Mouse (Mus musculus) heart, adult 2 months (tissue): Measurements from ENCODE around the gene Phactr2. TPM values are rescaled to one million over a fixed set of nuclear protein-coding genes. Genes with fewer than 3 reads are reported as not detected.

Experiments used
- DNase-seq, 2 experiments: peaks; one replicate each; pipeline ENCODE4 v3.0.0; 2021
- H3K27ac ChIP-seq: fragments of 200-600 bp; 2 replicates; pipeline ENCODE4 v1.8.1; 2022
- H3K27me3 ChIP-seq: fragments of 200-500 bp; 2 replicates; pipeline ENCODE4 v1.6.1; 2012; ENCODE audit warnings: mild to moderate bottlenecking, low read length, inconsistent platforms, mixed read lengths; ENCODE audit not compliant: control insufficient read depth, insufficient read depth
- H3K36me3 ChIP-seq: fragments of 200-500 bp; 2 replicates; pipeline ENCODE4 v1.6.1; 2012; ENCODE audit warnings: low read length, inconsistent platforms; ENCODE audit not compliant: control insufficient read depth, insufficient read depth
- H3K4me1 ChIP-seq: fragments of 200-500 bp; 2 replicates; pipeline ENCODE4 v1.6.1; 2011; ENCODE audit warnings: low read length; ENCODE audit not compliant: control insufficient read depth, insufficient read depth
- H3K4me3 ChIP-seq: fragments of 200-600 bp; 2 replicates; pipeline ENCODE4 v1.8.1; 2022
- H3K79me2 ChIP-seq: fragments of 200-500 bp; replicated peaks from 2 replicates; pipeline ENCODE4 v1.6.1; 2012; ENCODE audit warnings: mild to moderate bottlenecking, inconsistent platforms, low read length, moderate library complexity, mixed read lengths; ENCODE audit not compliant: control insufficient read depth, insufficient read depth
- H3K9ac ChIP-seq: fragments of 200-500 bp; 2 replicates; pipeline ENCODE4 v1.6.1; 2012; ENCODE audit warnings: low read depth, mild to moderate bottlenecking, control low read depth, inconsistent platforms, low read length, mixed read lengths
- CTCF ChIP-seq: fragments of 200-600 bp; IDR thresholded peaks from 2 replicates; pipeline ENCODE4 v1.8.1; 2022; ENCODE audit warnings: antibody characterized with exemption, mild to moderate bottlenecking, moderate library complexity
- EP300 ChIP-seq: fragments of 200-500 bp; IDR thresholded peaks from 2 replicates; pipeline ENCODE4 v1.6.1; 2011; ENCODE audit warnings: low read depth, low read length, control low read depth; ENCODE audit not compliant: insufficient read depth
- POLR2A ChIP-seq: fragments of 200-500 bp; IDR thresholded peaks from 2 replicates; pipeline ENCODE4 v1.6.1; 2011; ENCODE audit warnings: mild to moderate bottlenecking, low read depth, low read length, control low read depth; ENCODE audit not compliant: insufficient read depth
- WGBS: fragments of 180-500 bp; shearing (Covaris S2); methylation state at CpG from one replicate; pipeline ENCODE4 v1.1.7; 2018; 5-methylcytosine and 5-hydroxymethylcytosine counted together
- intact Hi-C: fragments of 180-260 bp; cut with DNase I; formaldehyde crosslinking; loops from one replicate; pipeline ENCODE4 v1.15.1; 2025
- polyA plus RNA-seq: library from polyadenylated mRNA; depleted of rRNA; stranded (reverse); fragments of >200 nt; gene quantifications from 2 replicates; pipeline ENCODE4 v1.2.3, GENCODE M21; 2012
- total RNA-seq, 2 experiments: library from RNA; stranded (reverse); gene quantifications; 2 replicates each; pipeline ENCODE4 v1.2.3; 2021

Phactr2 gene
- total and polyA plus RNA-seq, 3 experiments: 15.2 to 49.3 (median 47.7) TPM

DNA sequence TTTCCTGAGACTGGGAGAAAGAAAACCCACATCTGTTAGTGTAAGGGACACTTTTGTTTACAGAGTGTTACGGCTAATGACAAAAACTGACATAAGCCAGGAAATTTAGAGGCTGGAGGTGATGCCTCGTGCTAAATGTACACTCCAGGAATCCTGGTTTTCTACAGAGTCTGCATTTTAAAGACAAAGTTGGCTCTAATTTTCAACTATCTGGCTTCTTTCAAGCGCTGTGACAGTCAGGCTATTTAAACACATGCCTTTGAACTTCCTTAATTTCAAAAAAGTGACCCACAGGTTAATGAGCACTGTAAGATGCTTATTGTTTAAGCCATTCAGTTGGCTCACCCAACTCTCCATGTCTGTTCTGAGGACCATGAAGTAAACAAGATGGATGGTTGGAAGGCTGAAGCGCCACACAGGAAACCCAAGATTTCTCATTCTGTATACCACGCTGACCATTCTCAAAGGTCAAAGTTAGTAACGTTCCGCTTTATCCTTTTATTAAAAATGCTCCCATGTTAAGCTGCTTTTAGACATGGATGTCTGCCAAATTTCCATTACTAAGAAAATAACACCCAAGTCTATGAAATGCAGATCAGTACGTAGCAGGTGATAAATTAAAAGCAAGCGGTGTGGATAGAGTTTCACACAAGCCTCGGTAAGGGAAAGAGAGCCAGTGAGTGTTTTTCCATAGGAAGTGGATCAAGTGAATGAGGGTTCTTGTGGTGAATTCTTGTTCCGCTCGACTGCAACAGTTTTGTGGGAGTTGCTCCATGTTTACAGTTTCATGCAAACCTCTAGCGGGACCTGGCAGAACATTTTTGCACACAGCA is 97.6 kb downstream of the Phactr2 start:
- no peaks in the 10 kb centered on the region for H3K36me3 ChIP-seq
- H3K27ac ChIP-seq: no peak overlapping the region
- H3K79me2 ChIP-seq: no peaks in the 10 kb centered on the region
- DNase-seq: no peak
- intact Hi-C loops: no loop called here
- TF ChIP-seq POLR2A (no peak), EP300 (no peak), CTCF (no peak)
- peaks cover 2% of the 10 kb centered on the region; the same call in 1 of the 2 replicates for H3K4me1 ChIP-seq
- H3K4me3 ChIP-seq: no peak overlapping the region
- no peak overlapping the region for H3K9ac ChIP-seq
- H3K27me3 ChIP-seq: no peaks in the 10 kb centered on the region
- WGBS: 61% methylated on average over 13 of the region's 13 CpGs

- H3K36me3 ChIP-seq: no peaks in the 10 kb centered on the region
- peaks cover 2% of the 10 kb centered on the region; the same call in 1 of the 2 replicates for H3K4me1 ChIP-seq
- H3K4me3 ChIP-seq: no peak overlapping the region
- DNase-seq: no peak
- no peaks in the 10 kb centered on the region for H3K79me2 ChIP-seq
- H3K9ac ChIP-seq: no peak overlapping the region
- WGBS: 26% methylated on average over 3 of the region's 3 CpGs
- intact Hi-C loops: no loop called here
- TF ChIP-seq CTCF: no peak
- TF ChIP-seq POLR2A: no peak
- TF ChIP-seq EP300: no peak
- no peak overlapping the region for H3K27ac ChIP-seq
- H3K27me3 ChIP-seq: no peaks in the 10 kb centered on the region
These were observed 98.4 kb downstream of the Phactr2 start for GRCm38 (mm10) chr10:13375820-13376219.

GRCm38 (mm10) chr10:13369581-13370375 is 104.4 kb downstream of the Phactr2 start:
- TF ChIP-seq EP300: no peak
- no peak for TF ChIP-seq CTCF
- TF ChIP-seq POLR2A: no peak
- Histone ChIP-seq H3K27me3 (no peaks in the 10 kb centered on the region), H3K4me3 (no peak overlapping the region), H3K27ac (no peak overlapping the region), H3K4me1 (peaks cover 1% of the 10 kb centered on the region), H3K36me3 (peaks cover 2% of the 10 kb centered on the region), H3K9ac (no peak overlapping the region), H3K79me2 (no peaks in the 10 kb centered on the region)
- WGBS: 52% methylated on average over 13 of the region's 13 CpGs
- intact Hi-C loops: no loop called here
- no peak for DNase-seq

DNA sequence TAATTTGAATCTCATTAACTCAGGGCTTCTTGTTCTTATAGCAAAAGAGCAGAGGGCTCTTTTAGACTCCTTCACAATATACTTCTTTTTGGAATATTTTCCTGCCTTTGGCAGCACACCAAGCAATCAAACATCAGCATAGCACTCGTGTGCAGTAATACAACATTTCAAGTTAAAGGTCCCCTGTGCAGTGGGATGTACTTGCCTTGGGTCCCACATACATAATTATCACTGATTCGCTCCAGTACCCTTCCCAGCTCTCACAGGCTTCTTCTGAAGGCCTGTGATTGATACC is 110.0 kb downstream of the Phactr2 start:
- peaks cover 1% of the 10 kb centered on the region for H3K4me1 ChIP-seq
- no peak overlapping the region for H3K27ac ChIP-seq
- 63% methylated on average over 2 of the region's 2 CpGs for WGBS
- no peak overlapping the region for H3K9ac ChIP-seq
- no peaks in the 10 kb centered on the region for H3K79me2 ChIP-seq
- intact Hi-C loops: loop anchor here (5.0 kb wide), 1 partner anchor 43 kb away; no protein-coding TSS in a partner anchor
- H3K4me3 ChIP-seq: no peak overlapping the region
- peaks cover 1% of the 10 kb centered on the region for H3K36me3 ChIP-seq
- no peak for TF ChIP-seq POLR2A
- no peak for TF ChIP-seq EP300
- no peak for TF ChIP-seq CTCF
- no peak for DNase-seq
- no peaks in the 10 kb centered on the region for H3K27me3 ChIP-seq

DNA sequence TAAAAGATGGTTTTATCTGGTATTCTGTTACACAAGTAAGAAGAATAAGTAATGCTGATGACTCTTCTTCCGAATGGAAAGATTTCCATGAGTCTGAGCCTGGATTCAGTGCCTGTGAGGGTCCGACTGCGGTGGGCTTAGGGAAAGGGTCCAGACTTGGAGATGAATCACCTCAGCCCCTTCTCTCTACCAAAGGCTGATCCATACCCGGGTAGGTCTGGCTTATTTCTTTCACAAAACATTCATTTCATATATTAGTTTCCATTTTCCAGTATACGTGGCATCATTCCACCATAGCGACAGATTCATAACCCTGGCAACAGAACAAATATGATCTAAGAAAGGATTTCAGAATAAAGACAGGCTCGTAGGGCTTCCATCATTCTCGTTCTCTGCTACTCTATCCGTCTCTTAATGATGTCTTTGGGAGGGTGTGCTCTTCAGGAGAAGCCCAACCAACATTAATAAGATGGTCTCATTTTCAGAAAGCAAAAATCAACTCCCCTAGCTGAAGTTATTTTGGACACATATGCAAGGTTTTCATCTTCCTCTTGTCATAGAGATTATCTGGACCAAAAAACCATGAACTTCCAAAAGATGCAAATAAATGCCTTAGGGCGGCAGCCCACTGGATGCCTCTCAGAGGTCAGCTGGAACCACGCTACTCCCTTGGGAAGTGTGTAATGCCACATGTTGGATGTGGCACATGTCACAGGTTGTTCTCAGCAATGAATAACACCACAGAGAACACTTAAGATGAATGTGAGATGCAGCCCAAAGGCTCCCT is 110.5 kb downstream of the Phactr2 start:
- WGBS: 78% methylated on average over 11 of the region's 11 CpGs
- Histone ChIP-seq H3K4me3 (no peak overlapping the region), H3K79me2 (no peaks in the 10 kb centered on the region), H3K36me3 (no peaks in the 10 kb centered on the region; the same call in 1 of the 2 replicates), H3K27me3 (no peaks in the 10 kb centered on the region), H3K4me1 (peaks cover 1% of the 10 kb centered on the region), H3K9ac (no peak overlapping the region), H3K27ac (no peak overlapping the region)
- TF ChIP-seq CTCF: no peak
- TF ChIP-seq EP300: no peak
- TF ChIP-seq POLR2A: no peak
- intact Hi-C loops: loop anchor here (5.0 kb wide), 1 partner anchor 44 kb away; no protein-coding TSS in a partner anchor
- DNase-seq: no peak
